Mouse (Mus musculus) limb, embryonic 11.5 days (tissue): ENCODE measurements at regions not wholly inside any gene's neighbourhood (a gene's known extent, or its start where the extent isn't known, plus 50 kb on each side); places are given as distances from the start of the nearest gene placed in this dataset.

Source experiments
- ATAC-seq: fragments of 200-750 bp; cut with Nextera tagmentation; 2 replicates; pipeline ENCODE4 v1.8.0; 2017; ENCODE audit warnings: low read depth; ENCODE audit not compliant: insufficient number of reproducible peaks, low FRiP score, low TSS enrichment
- DNase-seq: peaks from one replicate; pipeline ENCODE4 v3.0.0-alpha.2; 2015; ENCODE audit warnings: low spot score
- H3K27ac ChIP-seq: fragments of 300-500 bp; sonication (generic); replicated peaks from 2 replicates; pipeline ENCODE4 v1.5.1; 2014; ENCODE audit warnings: low read depth, mild to moderate bottlenecking, low read length
- H3K27me3 ChIP-seq: fragments of 300-500 bp; sonication (generic); 2 replicates; pipeline ENCODE4 v1.6.1; 2014; ENCODE audit warnings: mild to moderate bottlenecking, low read length, mixed read lengths; ENCODE audit not compliant: control insufficient read depth, insufficient read depth
- H3K36me3 ChIP-seq: fragments of 300-500 bp; sonication (generic); 2 replicates; pipeline ENCODE4 v1.6.1; 2014; ENCODE audit warnings: mild to moderate bottlenecking, low read length, moderate library complexity, mixed read lengths; ENCODE audit not compliant: control insufficient read depth, insufficient read depth
- H3K4me1 ChIP-seq: fragments of 300-500 bp; sonication (generic); 2 replicates; pipeline ENCODE4 v1.6.1; 2014; ENCODE audit warnings: low read length, mixed read lengths; ENCODE audit not compliant: control insufficient read depth, insufficient read depth
- H3K4me2 ChIP-seq: fragments of 300-500 bp; sonication (generic); 2 replicates; pipeline ENCODE4 v1.6.1; 2014; ENCODE audit warnings: low read depth, mild to moderate bottlenecking, moderate library complexity; ENCODE audit not compliant: severe bottlenecking
- H3K4me3 ChIP-seq: fragments of 300-500 bp; sonication (generic); 2 replicates; pipeline ENCODE4 v1.5.1; 2014; ENCODE audit warnings: low read depth, low read length
- H3K9ac ChIP-seq: fragments of 300-500 bp; sonication (generic); 2 replicates; pipeline ENCODE4 v1.6.1; 2014; ENCODE audit warnings: mild to moderate bottlenecking, low read length
- H3K9me3 ChIP-seq: fragments of 300-500 bp; sonication (generic); 2 replicates; pipeline ENCODE4 v1.6.1; 2016; ENCODE audit warnings: low read length; ENCODE audit not compliant: control insufficient read depth
- WGBS: fragments of 180-500 bp; shearing (Covaris S2); extraction: QIAGEN DNeasy Blood & Tissue Kit; methylation state at CpG from one replicate; pipeline ENCODE4 v1.1.7; 2014; 5-methylcytosine and 5-hydroxymethylcytosine counted together

DNA sequence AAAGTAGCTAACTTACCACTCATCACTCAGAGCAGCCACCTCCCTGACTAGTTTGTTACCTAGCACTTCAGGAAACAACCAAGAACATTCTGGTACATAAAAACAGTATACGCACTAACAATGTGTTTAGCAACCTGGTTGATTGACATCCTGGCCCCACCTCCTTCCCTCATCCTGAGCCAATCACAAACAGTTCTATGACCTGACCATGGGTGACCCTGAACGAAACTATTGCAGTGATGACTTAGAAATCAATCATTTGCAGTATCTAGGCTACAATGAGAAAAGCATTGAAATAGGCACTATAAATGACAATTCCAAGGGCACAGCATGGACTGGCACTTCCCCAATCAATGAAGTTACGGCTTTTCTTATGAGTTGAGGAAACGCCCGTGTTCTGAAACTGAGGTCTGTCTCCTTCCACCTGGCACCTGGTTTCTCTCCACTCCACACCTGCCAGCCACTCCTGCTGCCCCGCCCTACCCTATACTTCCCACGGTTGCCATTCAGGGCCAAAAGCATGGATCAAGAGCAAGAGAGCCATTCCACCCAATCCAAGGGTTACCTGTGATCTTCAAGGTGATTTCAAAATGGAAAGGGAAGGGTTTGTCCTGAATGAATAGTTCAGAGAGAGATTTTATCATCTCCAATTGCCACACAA is 162.9 kb upstream of the Lrig3 start:
- no peak for DNase-seq
- Histone ChIP-seq H3K4me2 (no peak overlapping the region), H3K9me3 (no peaks in the 10 kb centered on the region), H3K4me1 (peaks cover 10% of the 10 kb centered on the region; the same call in 1 of the 2 replicates), H3K27ac (no peak overlapping the region), H3K36me3 (no peaks in the 10 kb centered on the region), H3K9ac (no peak overlapping the region), H3K27me3 (no peaks in the 10 kb centered on the region), H3K4me3 (no peak overlapping the region)
- ATAC-seq, result no peak
- 88% methylated on average over 7 of the region's 7 CpGs for WGBS

DNA sequence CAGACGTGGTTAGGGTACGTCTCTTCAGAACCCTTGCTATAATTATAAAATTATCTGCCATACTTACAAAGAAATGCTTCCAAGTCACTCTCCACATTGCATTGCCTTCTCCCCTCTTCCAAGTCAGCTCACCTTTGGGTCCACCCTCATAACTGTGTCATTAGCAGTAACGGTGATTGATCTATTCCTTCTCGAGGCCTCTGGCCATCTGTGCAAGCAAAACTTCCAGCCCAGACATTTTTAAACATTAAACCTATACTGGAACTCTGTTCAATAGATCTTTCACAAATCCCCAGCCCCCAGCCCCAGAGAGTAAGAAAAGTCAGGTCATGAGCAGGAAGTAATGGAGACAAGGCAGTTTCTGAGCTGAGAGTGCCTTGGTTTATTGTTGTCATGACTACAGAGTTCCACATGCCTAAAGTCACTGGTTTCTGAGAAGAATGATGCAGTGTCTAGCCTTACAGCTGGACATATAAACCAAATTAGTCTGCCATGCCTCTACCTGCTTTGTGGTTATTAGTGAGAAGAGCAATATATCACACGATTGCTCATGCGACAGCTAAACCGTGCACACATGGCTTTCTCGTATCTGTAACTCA is 156.1 kb upstream of the Lrig3 start:
- H3K4me1 ChIP-seq, result peaks cover 20% of the 10 kb centered on the region
- DNase-seq, result peak; percentile 71
- no peaks in the 10 kb centered on the region for H3K36me3 ChIP-seq
- no peaks in the 10 kb centered on the region for H3K9me3 ChIP-seq
- no peak overlapping the region for H3K9ac ChIP-seq
- H3K27ac ChIP-seq, result peak overlapping the region; percentile 85
- 0 out of 2 replicates have a peak overlapping the region, but pooled peaks have one; percentile 15 for H3K4me2 ChIP-seq
- H3K27me3 ChIP-seq, result no peaks in the 10 kb centered on the region
- ATAC-seq, result peak; percentile 94
- WGBS, result 19% methylated on average over 8 of the region's 8 CpGs
- H3K4me3 ChIP-seq, result no peak overlapping the region

DNA sequence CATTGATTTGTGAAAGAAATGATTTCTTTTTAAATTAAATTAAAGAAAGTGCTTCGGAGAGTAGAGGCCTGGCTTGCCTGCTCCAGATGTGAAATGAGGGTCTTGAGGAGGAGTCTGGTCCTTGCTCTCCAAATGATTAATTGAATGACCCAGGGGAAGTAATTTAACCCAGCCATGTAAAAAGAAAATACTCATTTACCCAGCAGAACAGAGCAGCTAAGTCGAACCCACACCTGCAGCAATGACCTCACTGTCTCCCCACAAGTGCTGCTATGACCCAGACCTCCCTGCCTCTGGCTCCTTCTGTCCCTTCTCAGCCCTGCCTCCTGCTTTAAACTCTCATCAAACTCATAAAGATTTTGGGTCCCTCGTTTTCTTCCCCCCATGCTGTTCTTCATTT is 155.4 kb upstream of the Lrig3 start:
- Histone ChIP-seq H3K4me1 (peaks cover 18% of the 10 kb centered on the region), H3K9me3 (no peaks in the 10 kb centered on the region), H3K9ac (no peak overlapping the region), H3K4me3 (no peak overlapping the region), H3K27ac (peak overlapping the region; percentile 85), H3K36me3 (no peaks in the 10 kb centered on the region), H3K4me2 (0 out of 2 replicates have a peak overlapping the region, but pooled peaks have one; percentile 2), H3K27me3 (no peaks in the 10 kb centered on the region)
- under 1% methylated on average over 3 of the region's 3 CpGs for WGBS
- DNase-seq (peak; percentile 64), ATAC-seq (peak; percentile 58)

DNA sequence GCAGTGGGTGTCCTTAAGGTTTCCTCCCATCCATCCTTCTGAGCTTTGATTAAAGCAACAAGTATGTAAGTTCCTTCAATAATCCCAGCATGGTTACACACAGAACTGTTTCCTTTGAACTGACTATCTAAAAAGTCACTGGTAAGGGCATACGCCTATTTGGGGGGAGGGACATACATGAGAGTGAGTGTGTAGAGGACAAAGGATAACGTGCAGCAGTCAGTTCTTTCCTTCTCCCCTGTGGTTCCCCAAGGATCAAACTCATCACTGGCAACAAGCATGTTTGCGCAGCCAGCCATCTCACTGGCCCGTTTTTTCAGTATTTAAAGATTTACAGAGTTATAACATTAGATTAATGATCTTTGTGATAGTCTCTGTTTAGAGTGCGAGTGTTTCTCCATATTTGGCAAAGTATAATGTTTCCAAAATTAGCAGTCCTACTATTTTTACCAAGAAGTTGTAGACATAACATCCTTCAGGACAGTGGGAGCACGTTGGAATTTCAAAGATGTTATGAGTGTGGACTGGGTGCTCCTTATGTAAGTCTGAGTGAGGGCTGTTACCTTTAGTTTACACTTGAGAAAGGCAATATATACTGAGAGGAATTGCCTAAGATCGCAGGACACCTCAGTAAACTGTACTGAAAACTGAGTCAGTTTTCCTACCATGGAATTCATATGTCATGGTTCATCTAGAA is 151.6 kb upstream of the Lrig3 start:
- DNase-seq (no peak), ATAC-seq (no peak)
- H3K27me3 ChIP-seq, result no peaks in the 10 kb centered on the region
- H3K4me3 ChIP-seq, result no peak overlapping the region
- 75% methylated on average over 7 of the region's 7 CpGs for WGBS
- H3K9me3 ChIP-seq, result no peaks in the 10 kb centered on the region
- H3K36me3 ChIP-seq, result no peaks in the 10 kb centered on the region
- no peak overlapping the region for H3K9ac ChIP-seq
- H3K4me2 ChIP-seq, result no peak overlapping the region
- no peak overlapping the region for H3K27ac ChIP-seq
- peaks cover 13% of the 10 kb centered on the region for H3K4me1 ChIP-seq

DNA sequence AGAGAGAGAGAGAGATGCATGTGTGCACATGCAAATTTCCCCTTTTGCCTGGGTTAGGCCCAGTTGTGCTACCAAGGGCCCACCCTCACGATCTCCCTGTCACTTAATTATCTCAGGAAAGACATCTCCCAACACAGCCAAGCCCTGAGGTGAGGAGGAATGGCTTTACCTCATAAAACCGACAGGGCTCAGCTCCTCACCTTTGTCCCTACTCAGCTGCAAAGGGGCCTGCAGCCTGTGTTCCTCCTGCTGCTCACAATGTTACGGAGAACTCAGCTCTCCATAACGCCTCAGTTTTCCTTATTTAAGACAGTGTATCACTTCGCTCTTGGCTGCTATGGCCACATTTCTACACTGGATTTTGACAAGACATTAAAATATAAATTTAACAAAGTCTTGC is 133.8 kb upstream of the Lrig3 start:
- no peak overlapping the region for H3K27ac ChIP-seq
- no peak for ATAC-seq
- H3K9ac ChIP-seq, result no peak overlapping the region
- H3K36me3 ChIP-seq, result no peaks in the 10 kb centered on the region
- no peak overlapping the region for H3K4me3 ChIP-seq
- H3K4me2 ChIP-seq, result no peak overlapping the region
- H3K4me1 ChIP-seq, result peaks cover 3% of the 10 kb centered on the region; the same call in 1 of the 2 replicates
- no peaks in the 10 kb centered on the region for H3K27me3 ChIP-seq
- DNase-seq, result no peak
- no peaks in the 10 kb centered on the region for H3K9me3 ChIP-seq
- WGBS, result 51% methylated on average over 5 of the region's 5 CpGs

DNA sequence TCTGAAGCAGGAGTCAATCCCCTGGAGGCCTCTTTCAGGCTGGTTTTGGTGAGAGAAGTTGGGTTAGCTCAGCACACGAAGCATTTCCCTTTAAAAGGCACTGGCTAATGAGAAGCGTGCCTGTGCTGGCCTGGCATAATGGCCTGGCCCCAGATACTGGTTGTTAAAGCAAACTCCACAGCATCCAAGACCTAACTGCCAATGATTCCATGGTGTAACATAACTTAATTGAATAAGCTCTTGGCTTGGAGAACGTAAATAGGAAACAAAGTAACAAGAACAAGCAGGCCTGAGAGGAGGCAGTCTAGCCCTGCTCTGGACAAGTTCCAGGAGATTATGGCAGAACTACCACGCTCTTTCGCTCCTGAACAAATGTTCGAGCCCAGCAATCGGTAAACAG is 133.2 kb upstream of the Lrig3 start:
- no peak overlapping the region for H3K4me2 ChIP-seq
- DNase-seq, result no peak
- H3K9me3 ChIP-seq, result no peaks in the 10 kb centered on the region
- H3K4me1 ChIP-seq, result peaks cover 3% of the 10 kb centered on the region; the same call in 1 of the 2 replicates
- no peak overlapping the region for H3K27ac ChIP-seq
- H3K27me3 ChIP-seq, result no peaks in the 10 kb centered on the region
- 60% methylated on average over 7 of the region's 7 CpGs for WGBS
- no peaks in the 10 kb centered on the region for H3K36me3 ChIP-seq
- H3K9ac ChIP-seq, result no peak overlapping the region
- no peak for ATAC-seq
- no peak overlapping the region for H3K4me3 ChIP-seq

DNA sequence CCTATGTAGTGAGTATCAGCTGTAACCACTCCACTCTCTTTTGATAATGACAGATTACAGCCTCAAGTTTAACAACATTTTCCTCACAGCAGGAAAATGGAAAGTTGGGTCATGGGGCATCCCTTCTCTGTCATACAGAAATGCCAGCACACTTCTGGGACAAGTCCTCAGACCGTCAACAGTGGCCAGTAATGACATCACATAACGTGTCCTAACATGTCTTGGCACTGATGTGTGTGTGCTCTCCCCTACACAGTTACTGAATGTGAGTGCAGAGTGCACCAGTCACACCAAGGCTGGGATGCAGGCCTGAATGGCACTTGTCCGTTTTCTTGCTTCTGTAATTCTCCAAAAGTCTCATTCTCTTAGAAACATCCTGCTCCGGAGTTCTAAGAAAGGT is 132.0 kb upstream of the Lrig3 start:
- Histone ChIP-seq H3K27me3 (no peaks in the 10 kb centered on the region), H3K27ac (no peak overlapping the region), H3K36me3 (no peaks in the 10 kb centered on the region), H3K4me3 (no peak overlapping the region), H3K4me2 (no peak overlapping the region), H3K4me1 (peaks cover 4% of the 10 kb centered on the region), H3K9ac (no peak overlapping the region), H3K9me3 (no peaks in the 10 kb centered on the region)
- DNase-seq (no peak), ATAC-seq (no peak)
- WGBS, result 87% methylated on average over 4 of the region's 4 CpGs

DNA sequence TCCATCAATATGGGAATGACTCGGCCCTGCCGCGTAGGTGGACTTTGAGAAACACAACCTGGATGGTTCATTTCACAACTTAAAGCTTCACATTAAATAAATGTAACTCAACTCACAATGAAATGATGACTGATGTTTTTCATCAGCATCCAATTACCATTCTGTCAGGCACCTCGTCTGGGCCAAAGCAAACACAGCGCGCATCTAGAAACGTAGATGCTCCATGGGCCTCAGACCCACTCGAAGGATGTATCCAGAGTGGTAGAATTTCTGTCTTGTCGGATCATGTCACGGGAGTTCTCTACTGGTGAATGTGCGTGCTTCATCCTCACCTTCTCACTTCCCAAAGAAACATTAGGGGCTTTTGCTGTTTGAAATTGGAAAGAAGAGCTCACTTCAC is 127.0 kb upstream of the Lrig3 start:
- Histone ChIP-seq H3K9ac (no peak overlapping the region), H3K27ac (0 out of 2 replicates have a peak overlapping the region, but pooled peaks have one; percentile 65), H3K27me3 (no peaks in the 10 kb centered on the region), H3K4me3 (no peak overlapping the region), H3K4me2 (no peak overlapping the region), H3K36me3 (no peaks in the 10 kb centered on the region), H3K4me1 (peaks cover 8% of the 10 kb centered on the region; the same call in 1 of the 2 replicates), H3K9me3 (no peaks in the 10 kb centered on the region)
- no peak for DNase-seq
- 62% methylated on average over 11 of the region's 11 CpGs for WGBS
- ATAC-seq, result no peak
